Mouse (Mus musculus) hindbrain, postnatal 0 days (tissue): Measurements from ENCODE around the gene Pak6. TPM values are rescaled to one million over a fixed set of nuclear protein-coding genes. Genes with fewer than 3 reads are reported as not detected.
A peak's percentile ranks its signal among the peaks of the same experiment; 100 is the strongest.

Experiments used
- ATAC-seq: fragments of 200-750 bp; cut with Nextera tagmentation; 2 replicates; pipeline ENCODE4 v1.8.0; 2017; ENCODE audit warnings: mild to moderate bottlenecking, moderate TSS enrichment, moderate library complexity
- DNase-seq: peaks from one replicate; pipeline ENCODE4 v3.0.0-alpha.2; 2015; ENCODE audit warnings: low spot score
- H3K27ac ChIP-seq: fragments of 300-500 bp; sonication (generic); 2 replicates; pipeline ENCODE4 v1.5.1; 2014; ENCODE audit warnings: mild to moderate bottlenecking
- H3K27me3 ChIP-seq: fragments of 300-500 bp; sonication (generic); 2 replicates; pipeline ENCODE4 v1.6.1; 2014; ENCODE audit warnings: low read length, mixed read lengths; ENCODE audit not compliant: insufficient read depth
- H3K36me3 ChIP-seq: fragments of 300-500 bp; sonication (generic); 2 replicates; pipeline ENCODE4 v1.6.1; 2014; ENCODE audit warnings: low read length, mixed read lengths; ENCODE audit not compliant: insufficient read depth
- H3K4me1 ChIP-seq: fragments of 300-500 bp; sonication (generic); 2 replicates; pipeline ENCODE4 v1.6.1; 2014; ENCODE audit warnings: antibody characterized with exemption, low read length, mixed read lengths; ENCODE audit not compliant: insufficient read depth
- H3K4me2 ChIP-seq: fragments of 300-500 bp; sonication (generic); 2 replicates; pipeline ENCODE4 v1.6.1; 2014; ENCODE audit warnings: low read depth, mild to moderate bottlenecking, low read length, moderate library complexity, mixed read lengths
- H3K4me3 ChIP-seq: fragments of 300-500 bp; sonication (generic); 2 replicates; pipeline ENCODE4 v1.5.1; 2014; ENCODE audit warnings: low read length
- H3K9ac ChIP-seq: fragments of 300-500 bp; sonication (generic); replicated peaks from 2 replicates; pipeline ENCODE4 v1.6.1; 2014; ENCODE audit warnings: mild to moderate bottlenecking, low read length, moderate library complexity, mixed read lengths
- H3K9me3 ChIP-seq: fragments of 300-500 bp; sonication (generic); 2 replicates; pipeline ENCODE4 v1.6.1; 2016; ENCODE audit warnings: low read length, mixed read lengths
- CTCF ChIP-seq: IDR thresholded peaks from 2 replicates; pipeline ENCODE4 v1.5.1; 2016; ENCODE audit warnings: antibody characterized with exemption, control low read depth, low read depth
- WGBS: fragments of 180-500 bp; shearing (Covaris S2); extraction: QIAGEN DNeasy Blood & Tissue Kit; methylation state at CpG from one replicate; pipeline ENCODE4 v1.1.7; 2014; 5-methylcytosine and 5-hydroxymethylcytosine counted together
- polyA plus RNA-seq: library from polyadenylated mRNA; unstranded; fragments of >200 nt; fragmentation: Nextera tagmentation; extraction: Ambion mirVana; gene quantifications from 2 replicates; pipeline ENCODE4 v1.2.1, GENCODE M21; 2015
- total RNA-seq: library from RNA; depleted of rRNA; stranded (reverse); fragments of >200 nt; gene quantifications from 2 replicates; pipeline ENCODE4 v1.2.3, GENCODE M21; 2014

Gene Pak6
- total and polyA plus RNA-seq, 2 experiments from 2014 or later = 40.8 to 74.6 TPM

DNA sequence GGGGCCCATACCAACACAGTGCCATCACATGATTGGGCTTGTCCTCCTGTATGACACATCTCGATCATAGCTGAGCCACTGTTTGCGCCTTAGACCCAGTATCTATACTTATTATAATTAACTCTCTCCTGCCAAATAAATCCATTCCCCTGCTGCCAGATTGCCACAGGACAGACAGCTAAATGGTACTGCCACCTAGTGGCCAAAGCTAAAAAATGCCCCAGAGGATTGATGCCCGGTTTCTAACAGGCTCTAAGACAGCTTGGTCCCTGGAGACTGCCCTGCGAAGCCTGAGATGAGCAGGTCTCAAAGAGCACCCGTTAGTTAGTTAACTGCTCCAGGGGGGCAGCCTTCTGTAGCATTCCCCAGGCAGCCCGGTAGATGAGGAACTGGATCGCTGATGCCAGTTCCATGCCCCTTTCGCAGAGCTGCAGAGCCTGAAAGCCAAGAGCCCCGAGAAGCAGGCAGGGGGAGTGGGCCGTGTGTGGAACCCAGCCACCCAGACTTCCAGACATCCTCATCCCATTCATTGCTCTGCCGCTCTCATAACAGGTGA, 32.7 kb downstream of the Pak6 start:
- peak; percentile 86 for TF ChIP-seq CTCF
- ATAC-seq = 0 out of 2 replicates have a peak, but pooled peaks have one; percentile 12
- H3K27ac ChIP-seq = no peak overlapping the region
- DNase-seq = peak; percentile 82
- peaks cover 9% of the 10 kb centered on the region for H3K4me1 ChIP-seq
- H3K27me3 ChIP-seq = peaks cover 7% of the 10 kb centered on the region; the same call in 1 of the 2 replicates
- H3K4me2 ChIP-seq = no peak overlapping the region
- H3K9me3 ChIP-seq = no peaks in the 10 kb centered on the region
- H3K36me3 ChIP-seq = no peaks in the 10 kb centered on the region
- no peak overlapping the region for H3K9ac ChIP-seq
- no peak overlapping the region for H3K4me3 ChIP-seq
- WGBS = 27% methylated on average over 11 of the region's 11 CpGs

DNA sequence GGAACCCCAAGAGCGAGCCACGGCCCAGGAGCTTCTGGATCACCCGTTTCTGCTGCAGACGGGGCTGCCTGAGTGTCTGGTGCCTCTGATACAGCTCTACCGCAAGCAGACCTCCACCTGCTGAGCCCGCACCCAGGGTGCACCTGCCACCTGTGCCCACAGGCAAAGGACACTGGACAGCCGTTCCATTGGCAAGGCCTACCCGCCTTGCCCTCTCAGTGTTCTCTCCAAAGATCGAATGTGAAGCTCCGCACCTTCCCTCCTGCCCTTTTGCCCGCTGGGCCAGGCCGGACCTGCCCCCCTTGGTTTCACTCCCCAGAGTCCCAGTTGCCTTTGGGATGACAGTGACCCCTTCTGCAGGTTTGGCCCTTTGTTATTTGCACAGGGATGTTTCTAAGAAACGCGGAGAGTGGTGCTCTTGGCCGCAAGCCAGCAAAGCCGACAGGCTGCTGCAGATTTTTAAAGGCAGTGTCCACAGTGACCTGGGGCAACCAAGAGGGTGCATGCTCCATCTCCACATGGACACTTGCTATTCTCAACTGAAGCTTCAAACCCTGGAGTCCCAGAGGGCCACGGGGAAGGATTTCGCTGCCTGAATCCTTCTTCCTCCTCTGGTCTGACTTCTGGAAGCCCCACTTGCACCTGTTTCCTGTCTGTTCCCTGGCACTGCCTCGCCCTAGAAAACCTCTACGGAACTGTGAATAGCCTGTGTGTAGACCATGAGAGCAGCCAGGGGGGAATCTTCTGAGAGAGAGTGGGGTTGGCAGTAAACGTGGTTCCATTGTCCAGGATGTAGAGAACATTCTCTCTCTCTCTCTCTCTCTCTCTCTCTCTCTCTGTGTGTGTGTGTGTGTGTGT, 33.6 kb downstream of the Pak6 start:
- WGBS = 47% methylated on average over 21 of the region's 21 CpGs
- Histone ChIP-seq H3K27me3 (peaks cover 15% of the 10 kb centered on the region), H3K4me3 (no peak overlapping the region), H3K9ac (no peak overlapping the region), H3K4me1 (peaks cover 11% of the 10 kb centered on the region), H3K27ac (no peak overlapping the region), H3K36me3 (no peaks in the 10 kb centered on the region), H3K9me3 (no peaks in the 10 kb centered on the region), H3K4me2 (no peak overlapping the region)
- DNase-seq (peak; percentile 27), ATAC-seq (no peak)
- no peak for TF ChIP-seq CTCF

DNA sequence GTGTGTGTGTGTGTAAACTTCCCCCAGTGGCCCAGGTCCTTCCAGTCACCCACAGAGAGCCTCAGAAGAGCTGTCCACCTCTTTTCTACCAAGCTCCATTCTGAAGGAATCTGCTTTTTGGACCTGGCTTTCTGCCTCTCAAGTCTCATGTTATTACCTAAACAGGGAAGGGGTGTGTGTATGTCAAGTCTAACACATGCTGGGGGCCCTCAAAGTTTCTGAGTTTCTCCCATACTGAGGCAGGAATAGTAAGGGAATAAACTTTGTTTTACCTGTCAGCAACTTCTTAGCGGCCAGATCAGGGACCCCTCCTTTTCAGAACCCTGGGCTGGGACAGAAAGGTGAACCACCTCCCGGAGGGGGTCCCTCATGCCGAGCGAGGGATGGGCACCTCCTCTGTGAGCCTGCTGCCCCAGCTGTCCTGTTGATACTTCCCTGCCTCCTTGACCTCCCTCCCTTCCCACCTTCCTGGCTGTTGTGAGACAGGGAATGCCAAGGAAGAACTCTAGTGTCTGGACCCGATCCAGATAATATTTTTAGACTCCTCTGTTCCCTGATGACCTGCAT, 34.3 kb downstream of the Pak6 start:
- 36% methylated on average over 5 of the region's 5 CpGs for WGBS
- no peak for TF ChIP-seq CTCF
- no peak overlapping the region for H3K4me3 ChIP-seq
- no peak overlapping the region for H3K9ac ChIP-seq
- no peaks in the 10 kb centered on the region for H3K36me3 ChIP-seq
- peaks cover 23% of the 10 kb centered on the region for H3K27me3 ChIP-seq
- DNase-seq = no peak
- H3K4me1 ChIP-seq = peaks cover 11% of the 10 kb centered on the region
- ATAC-seq = no peak
- H3K9me3 ChIP-seq = no peaks in the 10 kb centered on the region
- H3K4me2 ChIP-seq = no peak overlapping the region
- no peak overlapping the region for H3K27ac ChIP-seq

DNA sequence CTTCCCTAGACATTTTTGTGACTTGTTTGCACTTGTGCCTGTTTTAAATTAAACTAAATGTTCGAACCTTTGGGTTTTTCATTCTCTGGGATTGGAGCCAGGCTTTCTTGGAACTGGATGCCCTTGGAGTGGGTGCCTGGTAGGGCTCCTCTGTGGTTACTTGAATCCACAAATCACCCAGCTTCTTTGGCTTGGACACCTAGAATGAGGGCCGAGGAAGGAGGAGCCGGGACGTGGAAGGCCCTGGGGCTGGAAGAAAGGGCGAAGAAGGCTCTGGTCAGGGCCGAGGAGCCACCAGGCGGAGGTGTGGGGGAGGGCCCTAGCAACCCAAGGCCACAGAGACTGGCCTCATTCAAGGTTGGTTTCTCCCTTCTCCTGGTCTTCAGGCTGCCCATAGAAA, 34.9 kb downstream of the Pak6 start:
- no peak overlapping the region for H3K4me2 ChIP-seq
- no peak for TF ChIP-seq CTCF
- H3K9me3 ChIP-seq = no peaks in the 10 kb centered on the region
- DNase-seq = peak; percentile 36
- H3K27me3 ChIP-seq = peaks cover 27% of the 10 kb centered on the region
- no peaks in the 10 kb centered on the region for H3K36me3 ChIP-seq
- no peak overlapping the region for H3K9ac ChIP-seq
- no peak for ATAC-seq
- no peak overlapping the region for H3K27ac ChIP-seq
- 37% methylated on average over 7 of the region's 7 CpGs for WGBS
- H3K4me1 ChIP-seq = peaks cover 12% of the 10 kb centered on the region
- no peak overlapping the region for H3K4me3 ChIP-seq

DNA sequence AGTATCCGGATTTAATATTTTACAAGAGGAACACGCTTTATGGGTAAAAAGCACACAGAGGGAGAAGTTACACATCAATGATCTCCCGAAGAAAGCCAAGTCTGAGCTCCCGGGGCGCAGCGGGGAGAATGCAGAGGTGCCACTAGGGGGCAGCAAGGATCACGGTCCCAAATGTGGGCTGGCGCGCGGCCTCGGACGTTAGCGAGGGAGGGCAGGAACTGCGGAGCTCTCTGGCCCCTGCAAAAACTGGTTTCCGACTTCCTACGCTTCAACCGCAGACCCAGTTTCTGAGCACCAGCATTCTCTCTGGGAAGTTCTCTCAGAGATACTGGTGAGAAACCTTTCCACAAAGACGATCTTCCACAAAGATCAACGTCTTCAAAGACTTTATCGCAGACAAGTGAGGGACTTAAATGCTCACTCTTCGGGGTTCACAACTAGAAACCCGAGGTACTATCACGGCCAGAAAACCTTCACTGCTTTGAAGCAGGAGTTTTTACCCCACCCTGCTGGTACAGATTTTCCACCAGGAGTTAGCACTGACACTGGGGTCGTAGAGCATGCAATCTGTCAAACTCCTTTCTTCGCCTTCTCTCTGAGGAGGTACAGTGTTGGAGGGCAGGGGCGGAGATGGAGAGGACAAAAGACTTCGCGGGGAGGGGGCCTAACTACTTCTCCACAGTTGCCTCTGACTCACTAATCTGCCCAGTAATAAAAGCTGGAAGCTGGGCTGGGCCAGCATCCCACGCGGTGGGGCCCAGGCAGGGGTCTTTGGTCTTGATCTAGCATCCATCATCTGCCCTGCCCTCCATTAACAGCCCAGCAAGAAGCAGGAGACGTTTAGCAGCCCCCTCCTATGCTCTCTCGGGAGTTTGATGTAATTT, 37.3 kb downstream of the Pak6 start:
- 2% methylated on average over 32 of the region's 32 CpGs for WGBS
- TF ChIP-seq CTCF = peak; percentile 90
- peaks cover 26% of the 10 kb centered on the region for H3K4me1 ChIP-seq
- ATAC-seq (no peak), DNase-seq (peak; percentile 81)
- H3K27me3 ChIP-seq = peaks cover 52% of the 10 kb centered on the region
- H3K9ac ChIP-seq = no peak overlapping the region
- H3K27ac ChIP-seq = no peak overlapping the region
- H3K36me3 ChIP-seq = no peaks in the 10 kb centered on the region
- H3K4me2 ChIP-seq = peak overlapping the region; percentile 37
- H3K4me3 ChIP-seq = peak overlapping the region; percentile 17
- H3K9me3 ChIP-seq = no peaks in the 10 kb centered on the region

DNA sequence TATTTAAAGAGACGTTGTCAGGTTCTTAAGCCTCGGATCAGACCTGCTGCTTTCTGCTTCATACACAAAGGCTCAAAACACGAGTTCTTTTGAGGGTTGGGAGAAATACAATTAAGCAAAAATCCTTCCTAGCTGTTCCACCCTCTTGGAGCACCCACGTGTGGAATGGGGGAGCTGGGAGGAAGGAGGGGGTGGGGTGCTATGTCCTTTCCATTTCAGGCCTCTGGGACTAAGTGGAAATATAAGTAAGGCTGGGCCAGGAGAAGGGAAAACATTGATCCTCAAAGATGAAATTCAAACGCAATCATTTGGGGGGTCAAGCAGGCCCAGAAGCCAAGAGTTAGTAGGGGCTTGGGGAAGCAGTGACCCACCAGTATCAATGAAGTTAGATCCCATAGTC, 38.1 kb downstream of the Pak6 start:
- no peak overlapping the region for H3K9ac ChIP-seq
- H3K36me3 ChIP-seq = no peaks in the 10 kb centered on the region
- H3K4me2 ChIP-seq = no peak overlapping the region
- no peaks in the 10 kb centered on the region for H3K9me3 ChIP-seq
- WGBS = 12% methylated on average over 5 of the region's 5 CpGs
- no peak overlapping the region for H3K4me3 ChIP-seq
- H3K27ac ChIP-seq = no peak overlapping the region
- peaks cover 58% of the 10 kb centered on the region for H3K27me3 ChIP-seq
- no peak for DNase-seq
- peaks cover 26% of the 10 kb centered on the region for H3K4me1 ChIP-seq
- no peak for ATAC-seq
- TF ChIP-seq CTCF = no peak
